Mouse (Mus musculus): ENCODE data around the gene Ctdnep1.

- TF ChIP-seq POLR2A (IDR thresholded peaks at IDR 0.05; ENCODE audit: low read depth, low read length) = no peak
- TF ChIP-seq CTCF (IDR thresholded peaks at IDR 0.05; ENCODE audit: extremely low read depth, insufficient read depth, insufficient read length, insufficient replicate concordance) = no peak
These were observed 35.7 kb upstream of the Ctdnep1 start for GRCm38 (mm10) chr11:69945216-69945615.

All from spleen, adult 2 months (tissue).